Mouse (Mus musculus) midbrain, embryonic 14.5 days (tissue): ENCODE measurements around the gene Hamp2. TPM values are rescaled to one million over a fixed set of nuclear protein-coding genes. Genes with fewer than 3 reads are reported as not detected.

Experiments used
- ATAC-seq: fragments of 200-750 bp; cut with Nextera tagmentation; 2 replicates; pipeline ENCODE4 v1.8.0; 2017; ENCODE audit warnings: moderate number of reproducible peaks, moderate library complexity; ENCODE audit not compliant: low FRiP score, low TSS enrichment
- DNase-seq: peaks from one replicate; pipeline ENCODE4 v3.0.0-alpha.2; 2015
- H3K27ac ChIP-seq: fragments of 300-500 bp; sonication (generic); replicated peaks from 2 replicates; pipeline ENCODE4 v1.5.1; 2014; ENCODE audit warnings: mild to moderate bottlenecking, low read depth, low read length, moderate library complexity
- H3K27me3 ChIP-seq: fragments of 300-500 bp; sonication (generic); 2 replicates; pipeline ENCODE4 v1.6.1; 2014; ENCODE audit warnings: low read length, control low read depth, mixed read lengths; ENCODE audit not compliant: control insufficient read depth, insufficient read depth
- H3K36me3 ChIP-seq: fragments of 300-500 bp; sonication (generic); 2 replicates; pipeline ENCODE4 v1.6.1; 2014; ENCODE audit warnings: low read length, control low read depth; ENCODE audit not compliant: control insufficient read depth, insufficient read depth
- H3K4me1 ChIP-seq: fragments of 300-500 bp; sonication (generic); 2 replicates; pipeline ENCODE4 v1.6.1; 2014; ENCODE audit warnings: mild to moderate bottlenecking, antibody characterized with exemption, low read length, control low read depth; ENCODE audit not compliant: control insufficient read depth, insufficient read depth
- H3K4me2 ChIP-seq: fragments of 300-500 bp; sonication (generic); 2 replicates; pipeline ENCODE4 v1.6.1; 2014; ENCODE audit warnings: mild to moderate bottlenecking, low read length, moderate library complexity
- H3K4me3 ChIP-seq: fragments of 300-500 bp; sonication (generic); replicated peaks from 2 replicates; pipeline ENCODE4 v1.5.1; 2014; ENCODE audit warnings: low read depth, low read length
- H3K9ac ChIP-seq: fragments of 300-500 bp; sonication (generic); replicated peaks from 2 replicates; pipeline ENCODE4 v1.6.1; 2014; ENCODE audit warnings: mild to moderate bottlenecking, low read length, moderate library complexity
- H3K9me3 ChIP-seq: fragments of 300-500 bp; sonication (generic); 2 replicates; pipeline ENCODE4 v1.6.1; 2016; ENCODE audit warnings: low read length, control low read depth, mixed read lengths; ENCODE audit not compliant: control insufficient read depth
- whole genome bisulfite sequencing: fragments of 180-500 bp; shearing (Covaris S2); extraction: QIAGEN DNeasy Blood & Tissue Kit; methylation state at CpG from one replicate; pipeline ENCODE4 v1.1.7; 2014; 5-methylcytosine and 5-hydroxymethylcytosine counted together
- polyA plus RNA-seq: library from polyadenylated mRNA; unstranded; fragments of >200 nt; fragmentation: Nextera tagmentation; extraction: Ambion mirVana; gene quantifications from 2 replicates; pipeline ENCODE4 v1.2.1, GENCODE M21; 2014

Gene Hamp2
- polyA plus RNA-seq, 1 experiment from 2014 or later, result not detected

DNA sequence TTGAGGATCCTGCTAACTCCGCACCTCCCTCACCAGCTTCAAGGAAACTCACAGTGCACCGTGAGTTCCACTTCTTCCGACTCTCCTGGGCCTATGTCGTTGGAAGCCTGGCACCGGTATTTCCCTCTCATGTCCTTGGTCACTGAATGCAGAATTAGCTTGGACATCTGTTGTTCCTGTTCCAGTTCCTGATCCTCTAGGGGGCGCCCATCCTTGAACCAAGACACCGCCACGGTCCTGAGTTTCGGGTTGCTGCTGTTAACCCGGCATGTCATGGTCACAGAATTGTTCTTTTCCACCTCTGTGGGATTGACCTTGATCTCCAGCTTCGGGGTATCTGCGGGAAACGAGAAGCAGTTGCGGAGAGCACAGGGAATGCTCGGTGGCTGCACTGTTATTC is 51.4 kb downstream of the Hamp2 start:
- peak; percentile 81 for DNase-seq
- no peaks in the 10 kb centered on the region for H3K9me3 ChIP-seq
- no peaks in the 10 kb centered on the region for H3K27me3 ChIP-seq
- H3K27ac ChIP-seq, result no peak overlapping the region
- no peak overlapping the region for H3K4me2 ChIP-seq
- no peak for ATAC-seq
- no peaks in the 10 kb centered on the region for H3K36me3 ChIP-seq
- H3K4me3 ChIP-seq, result no peak overlapping the region
- H3K9ac ChIP-seq, result no peak overlapping the region
- no peaks in the 10 kb centered on the region; the same call in 1 of the 2 replicates for H3K4me1 ChIP-seq
- WGBS, result 24% methylated on average over 15 of the region's 15 CpGs

Other genes with a start within 250 kb of the Hamp2 start
- gene 2200002J24Rik, start 225.8 kb downstream of the Hamp2 start, polyA plus RNA-seq, result not detected in 2 replicates
- 0.53 and 1.1 TPM in 2 replicates for gene Atp4a, start 212.5 kb downstream of the Hamp2 start, polyA plus RNA-seq
- gene Tmem147, start 195.1 kb downstream of the Hamp2 start, polyA plus RNA-seq, result 238 and 290 TPM in 2 replicates
- gene Gapdhs, start 181.0 kb downstream of the Hamp2 start, polyA plus RNA-seq, result 0.83 and 1.2 TPM in 2 replicates
- gene Sbsn, start 173.2 kb downstream of the Hamp2 start, polyA plus RNA-seq, result 0.82 and 3.8 TPM in 2 replicates
- 0.78 and 0.87 TPM in 2 replicates for gene Dmkn, start 160.9 kb downstream of the Hamp2 start, polyA plus RNA-seq
- gene Krtdap, start 136.8 kb downstream of the Hamp2 start, polyA plus RNA-seq, result not detected in 2 replicates
- gene Ffar2, start 100.9 kb downstream of the Hamp2 start, polyA plus RNA-seq, result 0.11 TPM in 1 of 2 replicates, not detected in the other
- gene Ffar3, start 68.5 kb downstream of the Hamp2 start, polyA plus RNA-seq, result not detected in 2 replicates
- gene Ffar1, start 63.1 kb downstream of the Hamp2 start, polyA plus RNA-seq, result not detected in 2 replicates
- not detected in 2 replicates for gene Cd22, start 44.3 kb downstream of the Hamp2 start, polyA plus RNA-seq
- gene Mag, start 9.8 kb downstream of the Hamp2 start, polyA plus RNA-seq, result 1.8 and 2.8 TPM in 2 replicates
- not detected in 2 replicates for gene Hamp, start 19.4 kb upstream of the Hamp2 start, polyA plus RNA-seq
- 26.2 and 30.4 TPM in 2 replicates for gene Usf2, start 32.1 kb upstream of the Hamp2 start, polyA plus RNA-seq
- gene Lsr, start 48.8 kb upstream of the Hamp2 start, polyA plus RNA-seq, result 9.9 and 15.6 TPM in 2 replicates
- gene Fam187b, start 49.1 kb upstream of the Hamp2 start, polyA plus RNA-seq, result 0.36 and 0.37 TPM in 2 replicates
- gene Fxyd5, start 117.8 kb upstream of the Hamp2 start, polyA plus RNA-seq, result 7.9 and 10.8 TPM in 2 replicates
- gene Fxyd7, start 126.8 kb upstream of the Hamp2 start, polyA plus RNA-seq, result 99.9 and 159 TPM in 2 replicates
- 2.8 and 9.0 TPM in 2 replicates for gene Fxyd1, start 132.5 kb upstream of the Hamp2 start, polyA plus RNA-seq
- gene Lgi4, start 134.7 kb upstream of the Hamp2 start, polyA plus RNA-seq, result 0.16 and 0.17 TPM in 2 replicates
- gene Fxyd3, start 152.0 kb upstream of the Hamp2 start, polyA plus RNA-seq, result not detected in 2 replicates
- gene Hpn, start 190.6 kb upstream of the Hamp2 start, polyA plus RNA-seq, result 0.26 TPM in 1 of 2 replicates, not detected in the other
- 5.6 TPM in 2 replicates for gene Scn1b, start 202.3 kb upstream of the Hamp2 start, polyA plus RNA-seq
- gene Gramd1a, start 231.2 kb upstream of the Hamp2 start, polyA plus RNA-seq, result 205 and 232 TPM in 2 replicates